10 mouse cellular contexts compared by ENCODE assay signal in the genomic region with DNA sequence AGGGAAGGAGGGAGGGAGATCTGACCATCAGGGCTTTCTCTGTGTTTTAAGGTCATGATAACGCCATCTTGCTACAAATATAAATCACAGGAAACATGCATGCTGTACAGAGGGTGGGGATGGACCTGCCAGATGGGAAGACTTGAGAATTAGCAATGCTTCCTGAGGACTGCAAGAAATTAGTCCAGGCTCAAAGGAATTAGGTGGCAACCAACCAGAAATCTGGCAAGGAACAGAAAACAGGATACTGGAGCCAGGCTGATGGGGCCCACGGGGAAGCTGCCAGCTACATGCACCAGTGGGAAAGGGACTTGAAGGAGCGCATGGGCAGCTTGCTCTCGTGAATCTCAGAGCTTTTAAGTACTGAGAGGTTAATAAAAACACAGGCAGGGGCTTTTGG. TPM values are rescaled to one million over a fixed set of nuclear protein-coding genes. Genes with fewer than 3 reads are reported as not detected.
DNase-seq lines count a peak whose midpoint lies in the region; ATAC-seq and TF ChIP-seq lines count a peak whose summit lies in the region.
"Had no signal": no experiment of that assay in that cellular context is flagged by ENCODE, and none has a peak within 500 bp of the region (broad histone marks: within the 10 kb centered on the region; RNA-seq: fewer than 3 reads in every experiment).

No protein-coding gene starts in this region.

- no peaks in the 10 kb centered on the region for H3K27me3 ChIP-seq in kidney, adult 2 months (replicated peaks; ENCODE audit: control insufficient read depth, insufficient read depth, low read length)
- no peaks in the 10 kb centered on the region for H3K27me3 ChIP-seq in embryonic facial prominence, embryonic 10.5 days (replicated peaks; ENCODE audit: low read depth, poor library complexity, severe bottlenecking)

- 58% methylated on average over 4 of the region's 4 CpGs for WGBS in kidney, adult 2 months
- WGBS in embryonic facial prominence, embryonic 10.5 days: 61% methylated on average over 4 of the region's 4 CpGs

- no peaks in the 10 kb centered on the region for H3K36me3 ChIP-seq in kidney, adult 2 months (ENCODE audit: control insufficient read depth, insufficient read depth, low read length)
- no peaks in the 10 kb centered on the region for H3K36me3 ChIP-seq in embryonic facial prominence, embryonic 10.5 days (replicated peaks)

- H3K9me3 ChIP-seq in embryonic facial prominence, embryonic 10.5 days: no peaks in the 10 kb centered on the region

- H3K27ac ChIP-seq in kidney, adult 2 months (ENCODE audit: insufficient read depth, low read depth, low read length): no peak overlapping the region
- peak overlapping the region; percentile 35; the same call in 1 of the 2 replicates for H3K27ac ChIP-seq in embryonic facial prominence, embryonic 10.5 days (replicated peaks)

- H3K4me1 ChIP-seq in kidney, adult 2 months (ENCODE audit: control insufficient read depth, insufficient read depth, low read length): 0 out of 2 replicates have a peak, but pooled peaks cover 3% of the 10 kb centered on the region
- peaks cover 12% of the 10 kb centered on the region for H3K4me1 ChIP-seq in embryonic facial prominence, embryonic 10.5 days

- no peak overlapping the region for H3K4me3 ChIP-seq in kidney, adult 2 months (ENCODE audit: insufficient read depth, low read depth, low read length)
- H3K4me3 ChIP-seq in embryonic facial prominence, embryonic 10.5 days: no peak overlapping the region

- TF ChIP-seq POLR2A in kidney, adult 2 months (IDR thresholded peaks at IDR 0.05; ENCODE audit: low read depth, low read length): no peak

- peak; percentile 28 for DNase-seq in adrenal gland, postnatal 10 days
- no peak for DNase-seq in adrenal gland, postnatal 36 days
- DNase-seq in kidney, adult 2 months: peak; percentile 10
- DNase-seq in kidney, adult 8-10 months: no peak
- peak; percentile 75 for DNase-seq in MN1 (ENCODE audit: low spot score)
- peak; percentile 26 for DNase-seq in embryonic facial prominence, embryonic 10.5 days (ENCODE audit: low spot score)
- no peak for DNase-seq in retina, embryonic 14.5 days (ENCODE audit: low spot score)
- DNase-seq: kidney, postnatal 10 days; spleen, adult 18-20 months had no signal

- no peak for ATAC-seq in inflammation-experienced regulatory T-cells, adult 6 months

- no peak for TF ChIP-seq CTCF in kidney, adult 2 months (conservative IDR thresholded peaks at IDR 0.05; ENCODE audit: insufficient read depth, insufficient read length, low read depth, low read length)

RNA-seq across cellular contexts. Expression of gene Timp3, which starts 59.5 kb away (rescaled TPM):
- 100 to 1,000 TPM; 209 to 211 TPM for total RNA-seq in adrenal gland, postnatal 10 days (2021)
- total RNA-seq in adrenal gland, postnatal 36 days (2021): 100 to 1,000 TPM; 434 to 635 TPM
- 609 and 859 TPM in 2 replicates for polyA plus RNA-seq in kidney, adult 2 months (2012; rRNA removed)
- 29.4 and 36.3 TPM in 2 replicates for polyA plus RNA-seq in embryonic facial prominence, embryonic 10.5 days (2016; fragmentation: Nextera tagmentation; extraction: Ambion mirVana)
- polyA plus RNA-seq in inflammation-experienced regulatory T-cells, adult 6 months (2017; shearing (Covaris generic)): not detected

Comparison
In these comparisons a context has a peak if more than half of its experiments do, and no peak if none do; other contexts are left out.
1. DNase-seq: peak in adrenal gland, postnatal 10 days (single experiment), kidney, adult 2 months (single experiment), MN1 (single experiment) and embryonic facial prominence, embryonic 10.5 days (single experiment); none in adrenal gland, postnatal 36 days (0 of 2), kidney, adult 8-10 months (0 of 2) and retina, embryonic 14.5 days (single experiment).
2. RNA of gene Timp3, which starts 59.5 kb away (polyA plus RNA-seq): 609 to 859 TPM in kidney, adult 2 months and 29.4 to 36.3 TPM in embryonic facial prominence, embryonic 10.5 days; not detected in inflammation-experienced regulatory T-cells, adult 6 months; every median in the first group is over 10 times any median in the second.